Comparison of ENCODE assay signal across 22 mouse cellular contexts in genomic region chr10:105492485-105492884, GRCm38 (mm10).
DNase-seq lines count a peak whose midpoint lies in the region; ATAC-seq and TF ChIP-seq lines count a peak whose summit lies in the region.
"Had no signal": no experiment of that assay in that cellular context is flagged by ENCODE, and none has a peak within 500 bp of the region (broad histone marks: within the 10 kb centered on the region; RNA-seq: fewer than 3 reads in every experiment).

No protein-coding gene starts in this region.

- no peak for TF ChIP-seq POLR2A in liver, adult 2 months (IDR thresholded peaks at IDR 0.05; ENCODE audit: extremely low read depth, insufficient read depth, low read length)

- no peaks in the 10 kb centered on the region for H3K79me2 ChIP-seq in liver, adult 2 months (ENCODE audit: control insufficient read depth, insufficient read depth, low read length)

- no peaks in the 10 kb centered on the region for H3K9me3 ChIP-seq in liver, embryonic 11.5 days (ENCODE audit: control insufficient read depth, low read length)
- no peaks in the 10 kb centered on the region for H3K9me3 ChIP-seq in lung, embryonic 16.5 days (ENCODE audit: control insufficient read depth, low read length)
- no peaks in the 10 kb centered on the region for H3K9me3 ChIP-seq in stomach, embryonic 15.5 days
- no peaks in the 10 kb centered on the region for H3K9me3 ChIP-seq in stomach, postnatal 0 days (ENCODE audit: control insufficient read depth, low read length)
- H3K9me3 ChIP-seq: embryonic facial prominence, embryonic 12.5 days; embryonic facial prominence, embryonic 15.5 days; hindbrain, embryonic 12.5 days had no signal

- peaks cover 5% of the 10 kb centered on the region; the same call in 1 of the 2 replicates for H3K4me1 ChIP-seq in liver, adult 2 months (ENCODE audit: control insufficient read depth, insufficient read depth, low read length)
- H3K4me1 ChIP-seq in liver, embryonic 11.5 days (replicated peaks; ENCODE audit: control insufficient read depth, insufficient read depth, low read length) = no peaks in the 10 kb centered on the region
- H3K4me1 ChIP-seq in lung, embryonic 16.5 days (replicated peaks; ENCODE audit: control insufficient read depth, insufficient read depth, low read length) = no peaks in the 10 kb centered on the region; the same call in 1 of the 2 replicates
- H3K4me1 ChIP-seq in stomach, embryonic 15.5 days = no peaks in the 10 kb centered on the region
- no peaks in the 10 kb centered on the region for H3K4me1 ChIP-seq in stomach, postnatal 0 days (replicated peaks; ENCODE audit: control insufficient read depth, insufficient read depth)
- H3K4me1 ChIP-seq: embryonic facial prominence, embryonic 12.5 days had no signal

- DNase-seq in liver, adult 2 months (ENCODE audit: extremely low read depth, low read depth, low spot score) = peak; percentile 48
- no peak for DNase-seq in liver, embryonic 11.5 days (ENCODE audit: low spot score)
- no peak for DNase-seq in lung, postnatal 25 days (ENCODE audit: low spot score)
- DNase-seq in stomach, postnatal 0 days (ENCODE audit: low spot score) = no peak
- DNase-seq: adrenal gland, adult 2 months; adrenal gland, postnatal 14 days; cerebellum, adult 11 months; cerebellum, adult 2 months; cerebellum, adult 9-11 months; cerebellum, postnatal 25 days; forebrain, postnatal 0 days; gastrocnemius, adult 2 months; gastrocnemius, postnatal 14 days; heart, adult 11 months had no signal

- TF ChIP-seq EP300 in stomach, postnatal 0 days (optimal IDR thresholded peaks at IDR 0.05) = no peak

- H3K27me3 ChIP-seq in liver, adult 2 months (ENCODE audit: control insufficient read depth, insufficient read depth, low read length) = no peaks in the 10 kb centered on the region
- no peaks in the 10 kb centered on the region for H3K27me3 ChIP-seq in liver, embryonic 11.5 days (replicated peaks; ENCODE audit: control insufficient read depth, insufficient read depth, low read length)
- no peaks in the 10 kb centered on the region for H3K27me3 ChIP-seq in lung, embryonic 16.5 days (ENCODE audit: control insufficient read depth, insufficient read depth, low read depth, low read length)
- no peaks in the 10 kb centered on the region for H3K27me3 ChIP-seq in stomach, embryonic 15.5 days (replicated peaks)
- H3K27me3 ChIP-seq in stomach, postnatal 0 days (ENCODE audit: control insufficient read depth, insufficient read depth, low read length) = no peaks in the 10 kb centered on the region
- H3K27me3 ChIP-seq: embryonic facial prominence, embryonic 12.5 days; embryonic facial prominence, embryonic 15.5 days; hindbrain, embryonic 12.5 days had no signal

- no peak for TF ChIP-seq CTCF in liver, adult 2 months (IDR thresholded peaks at IDR 0.05; ENCODE audit: low read depth, low read length)
- no peak for TF ChIP-seq CTCF in stomach, postnatal 0 days (IDR thresholded peaks at IDR 0.05; ENCODE audit: low read depth)

- H3K27ac ChIP-seq in liver, adult 2 months (replicated peaks; ENCODE audit: insufficient read depth, low read depth, low read length) = no peak overlapping the region
- no peak overlapping the region for H3K27ac ChIP-seq in liver, embryonic 11.5 days (ENCODE audit: low read depth, low read length)
- H3K27ac ChIP-seq in lung, embryonic 16.5 days (ENCODE audit: low read length) = no peak overlapping the region
- no peak overlapping the region for H3K27ac ChIP-seq in stomach, embryonic 15.5 days
- H3K27ac ChIP-seq in stomach, postnatal 0 days (replicated peaks) = no peak overlapping the region
- H3K27ac ChIP-seq: embryonic facial prominence, embryonic 12.5 days; embryonic facial prominence, embryonic 15.5 days; gastrocnemius, adult 2 months; hindbrain, embryonic 12.5 days had no signal

- WGBS in liver, adult 2 months = 38% methylated on average over 4 of the region's 4 CpGs
- WGBS in liver, embryonic 11.5 days = 70% methylated on average over 4 of the region's 4 CpGs
- WGBS in lung, embryonic 16.5 days = 31% methylated on average over 4 of the region's 4 CpGs
- WGBS in stomach, embryonic 15.5 days = 38% methylated on average over 4 of the region's 4 CpGs
- 36% methylated on average over 4 of the region's 4 CpGs for WGBS in stomach, postnatal 0 days

- ATAC-seq in liver, embryonic 11.5 days (replicated peaks; ENCODE audit: low FRiP score) = no peak
- ATAC-seq in lung, embryonic 16.5 days (ENCODE audit: low read depth) = peak; percentile 59; the same call in 1 of the 2 replicates
- peak; percentile 60 for ATAC-seq in stomach, embryonic 15.5 days (ENCODE audit: insufficient read depth, low FRiP score, low read depth)
- ATAC-seq in stomach, postnatal 0 days (ENCODE audit: low FRiP score, low TSS enrichment) = no peak
- ATAC-seq: CD4-positive, CD25-positive, alpha-beta regulatory T cell, adult 4 months; forebrain, embryonic 14.5 days; forebrain, postnatal 0 days had no signal

- H3K9ac ChIP-seq in liver, adult 2 months (ENCODE audit: low read depth, low read length) = no peak overlapping the region
- H3K9ac ChIP-seq in liver, embryonic 11.5 days (ENCODE audit: low read depth, low read length) = no peak overlapping the region
- H3K9ac ChIP-seq in lung, embryonic 16.5 days (ENCODE audit: low read length) = no peak overlapping the region
- H3K9ac ChIP-seq in stomach, embryonic 15.5 days = no peak overlapping the region
- no peak overlapping the region for H3K9ac ChIP-seq in stomach, postnatal 0 days (ENCODE audit: low read length)
- H3K9ac ChIP-seq: embryonic facial prominence, embryonic 12.5 days; embryonic facial prominence, embryonic 15.5 days; forebrain, postnatal 0 days; hindbrain, embryonic 12.5 days had no signal

- H3K4me2 ChIP-seq in liver, embryonic 11.5 days = no peak overlapping the region
- H3K4me2 ChIP-seq in lung, embryonic 16.5 days (ENCODE audit: low read depth, low read length) = no peak overlapping the region
- no peak overlapping the region for H3K4me2 ChIP-seq in stomach, embryonic 15.5 days
- H3K4me2 ChIP-seq in stomach, postnatal 0 days (replicated peaks; ENCODE audit: low read depth) = no peak overlapping the region
- H3K4me2 ChIP-seq: embryonic facial prominence, embryonic 12.5 days; embryonic facial prominence, embryonic 15.5 days; heart, embryonic 11.5 days; hindbrain, embryonic 12.5 days had no signal

- H3K36me3 ChIP-seq in liver, adult 2 months (ENCODE audit: control insufficient read depth, insufficient read depth, low read length) = no peaks in the 10 kb centered on the region
- no peaks in the 10 kb centered on the region for H3K36me3 ChIP-seq in liver, embryonic 11.5 days (ENCODE audit: control insufficient read depth, insufficient read depth, low read length)
- no peaks in the 10 kb centered on the region for H3K36me3 ChIP-seq in lung, embryonic 16.5 days (ENCODE audit: control insufficient read depth, insufficient read depth, low read length)
- H3K36me3 ChIP-seq in stomach, embryonic 15.5 days = 0 out of 2 replicates have a peak, but pooled peaks cover 3% of the 10 kb centered on the region
- H3K36me3 ChIP-seq in stomach, postnatal 0 days (ENCODE audit: control insufficient read depth, insufficient read depth, low read length) = no peaks in the 10 kb centered on the region
- H3K36me3 ChIP-seq: embryonic facial prominence, embryonic 12.5 days; embryonic facial prominence, embryonic 15.5 days; hindbrain, embryonic 12.5 days had no signal

- no peak overlapping the region for H3K4me3 ChIP-seq in liver, adult 2 months (ENCODE audit: insufficient read depth, low read depth, low read length)
- H3K4me3 ChIP-seq in liver, embryonic 11.5 days (ENCODE audit: low read depth, low read length) = no peak overlapping the region
- no peak overlapping the region for H3K4me3 ChIP-seq in lung, embryonic 16.5 days (ENCODE audit: low read length)
- H3K4me3 ChIP-seq in stomach, embryonic 15.5 days (replicated peaks) = no peak overlapping the region
- H3K4me3 ChIP-seq in stomach, postnatal 0 days (ENCODE audit: low read depth, low read length) = no peak overlapping the region
- H3K4me3 ChIP-seq: embryonic facial prominence, embryonic 12.5 days; embryonic facial prominence, embryonic 15.5 days; gastrocnemius, adult 2 months; hindbrain, embryonic 12.5 days had no signal

Comparison
In these comparisons a context has a peak if more than half of its experiments do, and no peak if none do; other contexts are left out.
1. ATAC-seq: peak in lung, embryonic 16.5 days (single experiment) and stomach, embryonic 15.5 days (single experiment); none in liver, embryonic 11.5 days (single experiment) and stomach, postnatal 0 days (single experiment).